Mouse (Mus musculus): Measurements from ENCODE around the gene Zkscan17.

Gene Zkscan17

DNA sequence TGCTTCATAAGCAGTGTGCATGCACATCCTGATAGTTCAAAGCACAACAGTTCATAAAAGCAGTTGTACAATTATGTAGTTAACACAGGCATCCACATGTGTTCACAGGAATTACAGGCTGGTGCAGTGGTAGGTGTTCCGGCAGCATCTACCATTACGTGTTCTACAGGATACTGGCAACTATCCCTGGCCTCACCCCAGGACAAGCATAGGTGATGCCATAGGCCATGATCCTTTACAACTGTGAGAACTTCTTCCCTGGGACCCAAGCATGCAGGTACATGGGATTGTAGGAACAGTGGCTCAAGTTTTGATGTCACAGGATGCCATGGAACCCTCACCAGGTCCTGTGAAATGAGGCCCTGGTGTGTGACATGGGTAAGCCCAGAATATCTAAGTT lies 66.1 kb downstream of the Zkscan17 start:
- intact Hi-C loops (cut with DNase I) = no loop called here

DNA sequence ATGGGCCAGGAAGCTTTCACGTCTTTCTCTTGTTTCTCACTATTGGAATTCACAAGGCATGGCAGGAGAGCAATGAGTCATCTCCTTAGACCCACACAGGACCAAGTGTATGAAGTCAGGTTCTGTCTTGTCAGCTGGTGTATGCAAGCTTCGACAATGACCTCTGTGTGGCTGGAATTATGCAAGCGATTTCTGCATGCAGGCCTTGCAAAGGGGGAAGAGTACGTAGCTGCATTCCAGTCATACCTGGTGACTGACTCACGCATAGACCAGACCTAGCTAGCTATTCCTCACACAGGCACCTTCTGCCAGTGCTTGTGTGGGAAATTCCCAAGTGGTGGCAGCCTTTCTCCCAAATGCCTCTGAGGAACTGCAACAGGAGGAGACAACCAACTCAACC lies 67.6 kb downstream of the Zkscan17 start:
- intact Hi-C loops (cut with DNase I) = no loop called here

GRCm38 (mm10) chr11:59456891-59457290 lies 69.7 kb downstream of the Zkscan17 start:
- intact Hi-C loops (cut with DNase I) = no loop called here

- intact Hi-C loops (cut with DNase I) = no loop called here
These were observed 70.2 kb downstream of the Zkscan17 start for GRCm38 (mm10) chr11:59456346-59456745.

- intact Hi-C loops (cut with DNase I) = no loop called here
These were observed 75.5 kb downstream of the Zkscan17 start, which contains the start of gene Snap47 for GRCm38 (mm10) chr11:59451086-59451485. Snap47 (minus strand) TSS chr11:59451186.

DNA sequence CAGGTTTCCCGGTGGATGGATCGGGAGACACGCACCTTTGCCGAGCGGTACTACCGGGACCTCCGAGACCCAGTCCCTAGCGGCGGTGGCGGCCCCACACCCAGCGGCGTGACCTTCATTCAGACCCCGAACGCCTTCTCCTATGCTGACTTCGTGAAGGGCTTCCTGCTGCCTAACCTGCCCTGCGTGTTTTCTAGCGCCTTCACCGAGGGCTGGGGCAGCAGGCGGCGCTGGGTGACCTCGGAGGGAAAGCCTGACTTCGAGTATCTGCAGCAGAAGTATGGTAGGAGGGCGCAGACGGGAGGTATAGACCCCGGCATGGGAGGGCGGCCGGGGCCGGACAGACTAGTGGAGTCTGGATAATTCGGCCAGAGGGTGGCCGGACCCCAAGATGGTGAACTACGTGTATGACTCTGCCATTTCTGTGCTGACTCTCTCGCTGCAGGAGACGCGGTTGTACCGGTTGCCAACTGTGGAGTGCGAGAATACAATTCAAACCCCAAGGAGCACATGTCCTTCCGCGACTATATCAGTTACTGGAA lies 76.2 kb downstream of the Zkscan17 start:
- intact Hi-C loops (cut with DNase I) = no loop called here

DNA sequence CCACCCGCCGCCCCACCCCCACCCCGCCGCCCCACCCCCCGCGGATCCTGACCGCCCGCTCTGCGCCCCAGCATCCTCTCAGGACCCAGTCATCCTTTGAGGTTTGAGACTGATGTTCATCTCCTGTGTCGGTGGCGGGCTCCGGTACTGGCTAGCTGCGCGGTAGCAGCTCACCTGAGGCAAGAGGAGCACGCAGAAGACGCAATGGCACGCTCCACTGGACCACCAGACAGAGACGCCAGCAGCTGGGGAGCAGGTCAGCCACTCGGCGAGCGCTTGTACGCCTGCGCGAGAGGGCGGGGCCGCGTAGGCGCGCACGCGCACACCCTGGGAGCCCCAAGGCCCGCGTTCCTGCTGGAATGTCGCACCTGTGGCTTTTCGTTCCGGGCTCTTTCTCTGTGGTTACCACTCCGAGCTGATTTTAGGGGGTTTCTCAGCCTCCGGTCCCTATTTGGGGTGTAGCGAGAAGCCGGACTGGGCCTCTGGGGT lies 76.8 kb downstream of the Zkscan17 start, which contains the start of gene Jmjd4:
Gene Jmjd4, plus strand, starts transcription at position 305 of the 489 bp plus-strand sequence.
- intact Hi-C loops (cut with DNase I) = no loop called here

DNA sequence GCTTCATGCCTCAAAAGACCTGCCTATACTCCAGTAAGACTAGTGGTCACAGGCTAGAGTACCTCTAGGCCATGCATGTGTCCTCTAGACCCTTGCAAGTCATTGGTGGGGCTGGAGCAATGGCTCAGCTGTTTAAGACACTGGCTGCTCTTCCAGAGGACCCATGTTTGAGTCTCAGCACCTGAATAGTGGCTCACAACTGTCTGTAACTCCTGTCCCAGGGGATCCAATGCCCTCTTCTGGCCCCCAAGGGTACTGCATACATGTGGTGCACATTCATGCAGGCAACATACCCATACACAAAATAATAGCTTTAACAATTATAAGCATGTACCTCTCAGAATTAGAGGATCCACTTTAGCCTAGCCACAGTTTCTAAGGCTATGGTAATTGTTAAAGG lies 83.4 kb downstream of the Zkscan17 start:
- intact Hi-C loops (cut with DNase I) = no loop called here

DNA sequence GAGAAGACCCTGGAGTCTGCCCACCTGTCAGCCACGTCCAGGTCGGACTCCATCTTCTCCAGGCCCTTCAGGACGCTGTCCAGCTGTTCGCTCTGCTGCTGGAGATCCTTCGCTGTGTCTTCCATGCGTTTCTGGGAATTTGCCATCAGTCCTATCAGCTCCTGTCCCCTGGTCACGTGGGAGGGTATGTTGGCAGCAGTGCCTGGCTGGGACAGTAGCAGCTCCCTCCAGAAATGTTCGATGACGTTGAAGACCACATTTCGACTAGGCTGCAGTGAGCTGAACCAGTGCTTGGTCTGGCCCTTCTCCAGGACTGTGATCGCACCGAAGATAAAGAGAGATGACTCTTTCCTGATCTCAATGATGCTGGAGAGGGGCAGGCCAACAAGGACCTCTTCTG lies 88.6 kb downstream of the Zkscan17 start:
- intact Hi-C loops (cut with DNase I) = no loop called here

Data from adrenal gland (tissue).